Mouse (Mus musculus) bone marrow, adult 2 months (tissue): ENCODE results near the gene Cd47.

Experiments used
- CTCF ChIP-seq: fragments of 200-500 bp; IDR thresholded peaks from 2 replicates; pipeline ENCODE4 v1.5.1; 2011; ENCODE audit warnings: low read length, control low read depth; ENCODE audit not compliant: control insufficient read depth, insufficient read depth
- POLR2A ChIP-seq: fragments of 200-500 bp; IDR thresholded peaks from 2 replicates; pipeline ENCODE4 v1.6.1; 2011; ENCODE audit warnings: low read depth, mild to moderate bottlenecking, control low read depth, low read length, borderline replicate concordance; ENCODE audit not compliant: control insufficient read depth

- no peak for TF ChIP-seq POLR2A
- no peak for TF ChIP-seq CTCF
Measured at GRCm38 (mm10) chr16:49856661-49857060, 56.3 kb downstream of the Cd47 start.
